Mouse (Mus musculus) liver, postnatal 0 days (tissue): Measurements from ENCODE around the gene Plxnc1.

ENCODE experiments used
- CTCF ChIP-seq: sonication (generic); IDR thresholded peaks from 2 replicates; pipeline ENCODE4 v1.5.1; 2016; ENCODE audit warnings: antibody characterized with exemption, low read depth
- EP300 ChIP-seq: IDR thresholded peaks from 2 replicates; pipeline ENCODE4 v1.6.1; 2016; ENCODE audit warnings: antibody characterized with exemption, low read depth, mild to moderate bottlenecking

GRCm38 (mm10) chr10:94934151-94934614, 10.5 kb downstream of the Plxnc1 start:
- no peak for TF ChIP-seq CTCF
- TF ChIP-seq EP300, result no peak
